Mouse (Mus musculus) testis, adult 2 months (tissue): ENCODE data around the gene Padi3.

Experiments
- CTCF ChIP-seq: fragments of 200-500 bp; IDR thresholded peaks from 2 replicates; pipeline ENCODE4 v1.5.1; 2012; ENCODE audit warnings: low read depth, mild to moderate bottlenecking, inconsistent platforms, low read length, moderate library complexity; ENCODE audit not compliant: control insufficient read depth, insufficient read depth, insufficient replicate concordance
- POLR2A ChIP-seq: fragments of 200-500 bp; IDR thresholded peaks from 2 replicates; pipeline ENCODE4 v1.6.1; 2012; ENCODE audit warnings: low read depth, mild to moderate bottlenecking, inconsistent platforms, low read length, moderate library complexity; ENCODE audit not compliant: control insufficient read depth

- TF ChIP-seq CTCF (no peak), POLR2A (no peak)
Observed at GRCm38 (mm10) chr4:140784292-140784945, 26.0 kb downstream of the Padi3 start.
